Mouse (Mus musculus) right cerebral cortex, postnatal 10 days (tissue): ENCODE measurements around the gene Hnrnpa3.
"Not testable (repeated sequence)": the region's sequence is repeated elsewhere in the genome, so short reads cannot be mapped to it uniquely, and the experiment has no call there.

Experiments
- DNase-seq, 2 experiments: peaks; one replicate each; pipeline ENCODE4 v3.0.0; 2021; ENCODE audit warnings: low spot score in 2 of 2

Gene Hnrnpa3

DNA sequence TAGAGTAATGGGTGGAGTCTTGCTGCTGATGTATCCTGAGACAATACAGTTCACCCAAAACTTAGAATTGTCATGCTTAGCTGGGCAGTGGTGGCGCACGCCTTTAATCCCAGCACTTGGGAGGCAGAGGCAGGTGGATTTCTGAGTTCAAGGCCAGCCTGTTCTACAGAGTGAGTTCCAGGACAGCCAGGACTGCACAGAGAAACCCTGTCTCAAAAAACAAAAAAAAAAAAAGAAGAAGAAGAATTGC is 22.1 kb upstream of the Hnrnpa3 start:
- not testable (repeated sequence) for DNase-seq

DNA sequence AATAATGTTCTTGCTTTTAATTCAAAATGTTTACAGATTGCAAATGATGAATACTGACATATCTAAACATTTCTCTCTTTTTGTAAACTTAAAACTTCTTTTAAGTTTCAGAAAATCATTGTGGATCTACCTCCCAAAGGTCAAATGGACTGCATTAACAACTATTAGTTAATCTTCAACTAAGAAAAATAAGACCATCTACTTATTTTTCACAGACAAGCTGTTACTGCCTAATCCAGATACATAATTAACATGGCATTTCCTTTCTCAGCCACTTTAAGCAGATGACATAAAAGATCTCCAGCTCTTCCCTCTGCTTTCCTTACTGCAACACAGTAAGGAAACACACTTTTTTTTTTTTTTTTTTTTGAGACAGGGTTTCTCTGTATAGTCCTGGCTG is 21.7 kb upstream of the Hnrnpa3 start:
- no peak for DNase-seq

DNA sequence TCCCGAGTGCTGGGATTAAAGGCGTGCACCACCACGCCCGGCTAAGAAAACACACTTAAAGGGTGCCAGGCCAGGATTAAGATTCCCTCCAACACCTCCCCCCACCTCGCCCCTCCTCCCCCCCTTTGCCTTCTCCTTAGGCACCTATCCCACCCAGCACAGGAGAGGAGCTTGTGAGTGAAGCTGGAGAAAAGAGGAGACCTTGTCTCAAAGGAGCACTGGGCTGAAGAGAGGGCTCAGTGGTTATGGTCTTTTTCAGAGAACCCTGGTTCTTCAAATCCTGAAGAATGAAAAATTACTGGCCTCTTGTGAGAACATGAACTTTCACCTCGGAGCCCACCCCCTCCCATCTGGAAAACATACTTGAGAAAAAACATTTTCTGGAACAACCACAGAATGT is 21.2 kb upstream of the Hnrnpa3 start:
- not testable (repeated sequence) for DNase-seq

DNA sequence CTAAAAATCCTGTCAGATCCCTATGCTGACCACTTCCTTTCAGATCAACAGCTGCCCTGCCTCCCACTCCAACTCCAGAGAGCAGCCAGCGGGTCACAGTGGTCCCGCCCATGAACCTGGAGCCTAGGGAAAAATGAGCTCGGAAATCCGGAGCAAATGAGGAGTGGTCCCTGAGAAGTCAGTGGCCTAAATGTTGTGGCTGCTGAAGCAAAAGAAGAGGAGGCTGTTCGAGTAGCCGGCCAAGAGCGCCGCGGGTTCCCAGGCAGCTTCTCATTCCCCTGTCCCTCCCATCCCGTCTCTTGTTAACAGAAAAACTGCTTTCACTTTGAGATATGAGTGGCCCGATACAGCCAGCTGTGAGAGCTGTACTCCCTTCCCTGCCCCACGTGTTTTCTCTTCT is 19.5 kb upstream of the Hnrnpa3 start:
- not testable (repeated sequence) for DNase-seq

DNA sequence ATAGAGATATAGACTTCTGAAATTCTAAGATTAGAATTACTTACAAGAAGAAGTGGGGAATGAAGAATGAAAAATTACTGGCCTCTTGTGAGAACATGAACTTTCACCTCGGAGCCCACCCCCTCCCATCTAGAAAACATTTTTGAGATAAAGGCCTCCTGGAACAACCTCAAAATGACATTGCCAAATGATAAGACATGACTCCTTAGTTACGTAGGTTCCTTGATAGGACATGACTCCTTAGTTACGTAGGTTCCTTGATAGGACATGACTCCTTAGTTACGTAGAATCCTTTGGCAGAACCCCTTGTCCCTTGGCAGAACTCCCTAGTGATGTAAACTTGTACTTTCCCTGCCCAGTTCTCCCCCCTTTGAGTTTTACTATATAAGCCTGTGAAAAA is 16.7 kb upstream of the Hnrnpa3 start:
- DNase-seq: not testable (repeated sequence)

DNA sequence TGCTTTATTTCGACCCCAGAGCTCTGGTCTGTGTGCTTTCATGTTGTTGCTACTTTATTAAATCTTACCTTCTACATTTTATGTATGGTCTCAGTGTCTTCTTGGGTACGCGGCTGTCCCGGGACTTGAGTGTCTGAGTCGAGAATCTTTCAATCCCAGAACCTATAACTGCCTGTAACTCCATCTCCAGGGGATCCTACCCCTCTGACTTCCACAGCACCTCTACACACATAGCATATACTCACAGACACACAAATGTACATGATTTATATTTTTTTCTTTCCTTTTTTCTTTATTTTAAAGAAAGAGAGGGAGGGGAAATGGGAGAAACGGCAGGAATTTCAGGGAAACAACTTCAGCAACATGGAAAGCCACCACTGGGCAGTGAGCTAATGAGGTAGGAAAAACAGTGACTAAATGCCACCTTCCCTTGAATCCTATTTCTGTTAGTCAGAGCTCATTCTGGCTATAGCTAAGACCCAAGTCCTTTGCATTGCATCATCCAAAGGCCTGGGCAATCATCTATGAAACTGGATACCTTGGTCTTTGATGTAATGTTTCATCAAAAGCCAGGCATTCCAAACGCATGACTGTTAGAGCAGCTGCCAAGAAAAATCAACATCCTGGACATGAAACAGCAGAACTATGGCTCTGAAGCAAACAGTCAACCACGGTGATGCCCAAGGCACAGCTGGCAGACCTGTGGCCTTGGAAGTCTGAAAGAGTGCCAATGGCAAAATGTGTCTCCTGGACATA is 16.1 kb upstream of the Hnrnpa3 start:
- DNase-seq: no peak

DNA sequence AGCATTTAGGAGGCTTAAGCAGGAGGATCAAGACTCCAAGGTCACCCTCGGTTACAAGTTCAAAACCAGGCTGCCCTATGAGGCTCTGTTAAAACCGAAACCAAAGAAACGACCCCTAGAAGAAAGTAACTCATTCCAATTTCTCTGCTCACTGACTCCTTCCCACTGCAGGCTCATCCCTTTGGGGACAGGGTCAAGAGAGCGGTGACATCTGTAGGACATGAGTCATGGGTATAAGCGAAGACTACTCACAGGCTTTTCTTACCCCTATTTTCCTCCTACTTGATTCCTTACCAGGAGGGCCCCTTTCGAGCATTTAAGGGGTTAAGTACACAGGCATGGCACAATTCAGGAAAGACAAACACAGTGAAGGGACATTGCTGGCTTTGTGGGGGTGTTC is 15.1 kb upstream of the Hnrnpa3 start:
- no peak for DNase-seq

DNA sequence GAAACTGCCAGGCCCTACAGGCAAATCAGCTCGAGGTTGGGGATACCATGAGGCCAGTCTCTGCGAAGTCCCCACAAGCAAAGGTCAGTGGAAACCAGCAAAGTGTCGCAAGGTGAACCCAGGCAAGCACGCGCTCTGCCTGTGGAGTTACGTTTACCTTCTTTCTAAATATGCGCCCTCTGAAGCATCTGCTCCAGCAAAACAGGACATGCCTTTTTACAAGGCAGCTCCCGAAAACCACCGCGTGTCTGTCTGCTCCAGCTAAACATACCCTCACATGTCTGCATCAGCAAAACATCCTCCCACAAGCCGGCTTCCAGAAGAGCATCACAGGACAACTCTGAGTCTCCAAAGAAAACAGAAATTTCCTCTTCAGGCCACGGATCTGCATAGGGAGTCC is 13.8 kb upstream of the Hnrnpa3 start:
- no peak for DNase-seq

DNA sequence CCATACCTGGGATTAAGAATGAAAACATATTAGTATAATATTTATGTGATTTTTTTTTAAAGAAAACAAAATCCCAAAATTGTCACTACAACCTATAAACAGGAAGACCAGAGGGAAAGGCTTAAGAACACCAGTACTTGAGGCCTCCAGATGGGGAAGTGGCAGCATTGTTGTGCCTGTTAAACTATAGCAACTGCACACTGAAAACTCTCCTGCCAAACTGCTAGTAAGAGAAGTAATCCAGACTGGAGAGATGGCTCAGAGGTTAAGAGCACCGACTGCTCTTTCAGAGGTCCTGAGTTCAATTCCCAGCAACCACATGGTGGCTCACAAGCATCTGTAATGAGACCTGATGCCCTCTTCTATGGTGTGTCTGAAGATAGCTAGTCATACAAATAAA is 8.6 kb upstream of the Hnrnpa3 start:
- no peak for DNase-seq

DNA sequence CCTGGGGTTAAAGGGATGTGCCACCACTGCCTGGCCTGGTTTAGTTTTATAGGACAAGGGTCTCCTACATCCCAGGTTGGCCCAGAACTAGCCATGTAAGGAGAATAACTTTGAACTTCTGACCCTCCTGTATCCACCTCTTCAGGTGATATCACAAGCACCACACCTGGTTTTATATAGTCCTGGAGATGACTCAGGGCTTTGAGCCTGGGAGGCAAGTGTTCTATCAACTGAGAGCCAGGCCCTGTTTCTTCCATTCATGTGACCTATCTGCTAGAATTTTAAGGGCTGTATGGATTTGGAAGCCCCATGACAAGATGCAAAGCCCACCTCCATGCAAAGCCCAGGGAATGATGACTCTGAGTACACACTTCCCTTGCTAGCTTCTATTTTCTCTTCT is 5.9 kb upstream of the Hnrnpa3 start:
- no peak for DNase-seq

DNA sequence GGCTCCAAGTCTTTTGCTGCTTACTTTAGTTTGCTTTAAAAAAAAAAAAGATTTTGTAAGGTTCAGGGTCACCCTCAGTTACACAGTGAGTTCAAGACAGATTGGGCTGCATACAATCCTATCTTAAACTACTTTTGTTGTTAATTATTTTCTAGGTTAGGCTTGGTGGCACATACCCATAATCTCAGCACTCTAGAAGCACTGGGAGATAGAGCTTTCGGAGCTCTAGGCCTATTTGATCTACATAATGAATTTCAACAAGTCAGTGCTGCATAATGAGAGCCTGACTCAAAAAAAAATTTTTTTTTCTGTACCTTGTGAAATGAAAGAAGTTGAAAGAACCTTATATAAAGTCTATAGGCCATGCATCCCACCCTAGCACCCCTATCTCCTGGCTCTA is 4.4 kb upstream of the Hnrnpa3 start:
- DNase-seq: no peak

DNA sequence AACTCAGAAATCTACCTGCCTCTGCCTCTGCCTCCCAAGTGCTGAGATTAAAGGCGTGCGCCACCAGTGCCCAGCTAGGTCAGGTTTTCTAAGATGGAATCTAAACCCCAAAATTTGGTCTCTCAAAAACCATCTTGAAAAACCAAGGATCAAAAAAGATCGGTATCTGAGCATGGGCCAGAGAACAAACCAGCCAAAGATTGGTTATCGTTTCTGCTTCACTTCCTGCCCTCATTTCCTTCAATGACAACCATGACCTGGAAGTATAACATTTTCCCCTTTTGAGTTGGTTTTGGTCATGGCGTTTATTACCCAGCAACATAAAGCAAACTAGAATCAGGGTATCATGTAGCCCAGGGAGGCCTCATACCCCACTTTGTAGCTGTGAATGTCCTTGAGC is 2.1 kb upstream of the Hnrnpa3 start:
- DNase-seq: no peak

DNA sequence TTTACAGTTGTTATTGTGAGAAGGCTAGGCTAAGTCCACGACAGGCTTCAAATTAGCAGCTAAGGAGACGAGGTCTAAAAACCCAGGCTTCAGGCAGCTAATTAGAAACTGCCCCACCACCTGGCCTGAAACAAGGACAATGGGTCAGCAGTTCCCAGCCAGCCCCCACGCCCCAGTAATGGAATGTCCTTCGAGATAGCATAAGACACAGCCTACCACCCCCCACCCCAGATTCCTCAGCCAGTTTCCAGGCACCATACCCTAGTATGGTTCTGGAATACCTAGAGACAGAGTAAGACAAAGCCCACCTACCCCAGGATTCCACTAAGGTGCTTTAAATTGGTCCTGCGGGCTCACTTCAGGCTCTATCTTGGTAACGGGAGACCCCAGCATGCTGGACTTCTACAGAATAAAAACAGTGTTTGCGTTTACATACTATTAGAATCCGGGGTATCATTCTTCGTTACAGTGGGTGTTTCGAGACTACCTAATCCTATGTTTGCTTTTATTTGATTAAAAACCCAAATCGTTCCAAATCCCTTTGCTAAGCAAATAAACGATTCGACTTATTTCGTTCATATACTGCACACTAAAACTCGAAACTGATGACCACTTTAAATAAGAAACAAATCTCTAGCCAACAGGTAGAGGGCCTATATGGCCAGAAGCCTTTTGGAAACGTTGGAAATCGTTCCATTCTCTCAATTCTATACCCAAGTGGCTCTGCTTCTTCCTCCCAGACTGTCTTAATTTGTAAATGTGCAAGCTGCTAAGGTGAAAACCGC is 962 bp upstream of the Hnrnpa3 start:
- DNase-seq: peak in 1 of 2 experiments; percentile 43

DNA sequence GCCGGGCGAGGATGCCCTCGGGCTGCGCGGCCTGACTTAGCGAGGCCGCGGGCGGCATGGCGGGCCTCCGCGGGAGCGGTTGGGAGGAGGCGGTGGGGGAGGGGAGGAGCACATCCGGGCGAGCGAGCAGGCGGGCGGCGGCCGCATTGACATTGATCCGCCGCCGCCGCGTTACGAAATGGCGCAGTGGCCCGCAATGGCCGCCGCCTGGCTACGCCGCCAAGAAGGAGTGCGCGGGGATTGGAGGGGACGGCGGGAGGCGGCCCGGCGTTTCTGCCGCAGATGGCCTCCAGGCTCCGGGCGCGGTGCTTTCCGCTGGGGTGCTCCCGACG is 534 bp downstream of the Hnrnpa3 start:
- peak; percentile 94 to 96 for DNase-seq

DNA sequence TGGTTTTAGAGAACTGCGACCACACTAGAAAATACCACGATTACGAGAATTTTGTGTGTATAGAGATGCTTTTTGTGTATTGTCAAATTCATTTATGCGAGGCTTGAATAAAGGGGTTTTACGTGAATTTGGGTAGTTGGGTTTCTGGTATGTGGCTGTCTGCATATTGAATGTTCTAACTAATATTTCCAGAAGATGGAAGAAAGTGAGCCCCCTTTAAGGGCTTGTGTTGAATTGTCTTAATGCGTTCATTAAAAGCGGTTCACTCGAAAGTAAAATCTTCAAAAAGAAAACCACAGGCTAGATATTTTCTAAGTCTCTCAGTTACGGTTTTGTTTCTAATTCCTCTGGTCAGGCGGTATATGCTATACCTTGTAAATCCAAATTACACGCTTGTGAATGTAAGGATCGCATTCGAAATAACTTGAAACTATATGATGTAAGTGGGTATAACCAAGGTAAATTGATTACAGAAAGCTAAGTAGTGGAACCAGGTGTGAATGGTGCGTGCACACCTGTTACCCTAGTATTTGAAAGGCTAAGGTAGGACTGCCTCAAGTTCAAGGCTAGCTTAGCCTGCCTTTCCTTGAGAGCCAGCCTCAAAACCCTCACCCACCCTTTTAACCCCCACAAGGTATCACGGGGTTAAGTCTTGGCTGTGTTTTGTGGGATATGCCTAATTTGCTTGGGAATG is 1.3 kb downstream of the Hnrnpa3 start:
- DNase-seq: no peak

DNA sequence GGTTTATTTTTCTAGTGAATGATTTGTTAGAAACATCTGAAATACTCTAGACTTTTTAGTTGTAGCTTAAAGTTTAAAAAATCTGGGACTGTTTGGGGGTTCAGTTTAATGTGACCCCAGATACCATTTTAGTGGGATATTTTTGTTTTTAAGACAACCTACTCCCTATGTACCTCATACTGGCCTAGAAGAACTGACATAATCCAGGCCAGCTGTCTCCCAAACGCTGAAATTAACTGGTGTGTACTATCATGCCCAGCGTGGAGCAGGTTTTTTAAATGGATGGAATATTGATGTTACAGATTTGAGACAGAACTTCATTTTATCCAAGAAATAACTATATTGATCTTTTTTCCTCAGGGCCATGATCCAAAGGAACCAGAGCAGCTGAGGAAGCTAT is 2.0 kb downstream of the Hnrnpa3 start:
- no peak for DNase-seq

DNA sequence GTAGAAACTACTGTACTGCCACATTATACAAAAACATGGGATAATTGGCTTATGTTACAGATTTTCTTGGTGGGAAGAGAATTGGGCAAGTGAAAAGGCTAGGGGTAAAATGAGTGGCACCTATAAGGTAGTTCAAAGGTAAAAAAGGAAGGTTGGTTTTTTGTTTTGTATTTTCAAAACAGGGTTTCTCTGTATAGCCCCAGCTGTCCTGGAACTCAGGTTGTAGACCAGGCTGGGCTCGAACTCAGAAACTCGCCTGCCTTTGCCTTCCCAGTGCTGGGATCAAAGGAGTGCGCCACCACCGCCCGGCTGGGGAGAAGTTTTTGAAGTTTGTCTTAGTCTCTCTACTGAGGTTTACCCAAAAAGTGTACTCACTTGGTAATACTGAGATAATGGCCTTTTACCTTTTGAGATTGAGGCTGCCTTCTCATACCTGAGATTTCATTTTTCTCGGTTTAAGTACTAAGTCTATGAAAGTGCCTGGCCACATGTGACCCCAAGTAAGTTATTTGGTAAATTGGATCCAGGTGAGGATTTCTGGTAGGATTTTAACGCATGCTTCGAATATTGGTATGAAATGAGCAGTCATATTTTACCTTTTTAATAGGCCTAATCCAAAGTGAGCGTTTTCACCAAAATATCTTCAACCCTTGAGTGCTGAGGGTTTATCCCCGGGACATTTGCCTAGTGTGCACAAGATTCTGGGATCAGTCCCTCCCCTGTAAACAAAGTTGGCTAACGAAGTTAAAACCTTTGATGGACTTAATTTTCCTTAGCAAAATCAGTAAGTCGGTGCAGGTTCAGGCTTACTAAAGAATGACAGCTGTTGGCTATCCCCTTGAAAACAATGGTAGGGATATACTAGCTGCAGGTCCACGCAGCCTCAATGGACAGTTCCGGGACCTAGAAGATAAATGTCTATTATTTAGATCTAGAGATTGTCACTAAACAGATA is 10.7 kb downstream of the Hnrnpa3 start:
- no peak for DNase-seq

DNA sequence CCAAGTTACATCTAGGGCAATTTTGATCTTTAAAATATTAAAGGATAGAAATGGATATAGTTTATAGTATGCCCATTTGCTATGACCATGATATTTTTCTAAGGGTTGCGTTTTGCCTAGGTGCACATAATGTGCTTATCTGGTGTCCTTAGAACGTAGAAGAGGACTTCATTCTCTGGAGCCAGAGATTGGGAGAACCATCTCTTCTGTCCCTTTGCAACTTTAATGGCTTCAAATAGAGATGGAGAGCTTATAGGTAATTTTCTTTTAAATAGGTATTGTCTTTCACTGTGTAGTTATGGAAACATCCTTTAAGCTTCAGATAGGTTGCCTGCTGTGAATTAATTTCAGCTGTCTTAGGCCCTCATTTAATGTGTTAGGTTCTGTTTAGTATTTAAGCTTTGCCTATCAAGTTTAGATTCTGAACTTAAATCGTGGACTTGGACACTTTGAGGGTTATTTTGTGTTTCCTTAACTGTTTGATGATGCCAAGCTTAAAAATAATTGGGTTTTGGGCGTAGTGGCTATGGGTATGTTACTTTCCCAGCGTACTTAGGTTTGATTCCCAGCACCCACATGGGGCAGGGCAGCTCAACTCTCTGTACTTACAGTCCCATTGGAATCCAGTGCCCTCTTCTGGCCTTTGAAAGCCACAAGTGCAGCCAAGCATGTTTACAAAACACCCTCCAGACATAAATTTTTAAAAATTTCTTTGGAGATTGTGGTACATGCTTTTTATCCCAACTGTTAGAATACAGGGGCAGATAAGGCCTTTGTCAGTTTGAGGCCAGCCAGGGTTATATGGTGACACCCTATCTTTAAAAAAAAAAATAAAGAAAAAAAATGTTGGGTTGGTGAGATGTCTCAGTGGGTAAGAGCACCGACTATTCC is 11.6 kb downstream of the Hnrnpa3 start:
- no peak for DNase-seq

DNA sequence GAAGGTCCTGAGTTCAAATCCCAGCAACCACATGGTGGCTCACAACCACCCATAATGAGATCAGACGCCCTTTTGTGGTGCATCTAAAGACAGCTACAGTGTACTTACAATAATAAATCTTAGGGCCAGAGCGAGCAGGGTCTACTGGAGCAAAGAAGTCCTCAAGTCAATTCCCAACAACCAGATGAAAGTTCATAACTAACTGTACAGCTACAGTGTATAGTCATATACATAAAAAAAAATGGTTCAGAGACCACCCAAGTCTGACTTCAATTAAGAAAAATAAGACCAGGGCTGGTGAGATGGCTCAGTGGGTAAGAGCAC is 12.2 kb downstream of the Hnrnpa3 start:
- DNase-seq: no peak

DNA sequence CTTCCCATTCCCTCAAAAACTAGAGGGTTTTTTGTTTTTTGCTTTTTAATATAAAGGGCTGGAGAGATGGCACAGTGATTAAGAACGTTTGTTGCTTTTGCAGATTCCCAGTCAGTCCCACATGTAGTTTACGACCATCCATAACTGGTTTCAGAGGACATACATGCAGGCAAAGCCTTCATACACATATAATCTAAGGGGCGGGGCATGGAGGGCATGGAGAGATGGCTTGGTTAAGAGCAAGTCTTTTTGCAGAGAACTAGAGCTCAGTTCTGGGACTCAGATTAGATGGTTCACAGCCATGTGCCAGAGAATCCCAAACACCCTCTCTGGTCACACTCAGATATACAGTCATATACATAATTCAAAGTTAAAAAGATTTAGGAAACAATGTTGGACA is 13.5 kb downstream of the Hnrnpa3 start:
- no peak for DNase-seq

DNA sequence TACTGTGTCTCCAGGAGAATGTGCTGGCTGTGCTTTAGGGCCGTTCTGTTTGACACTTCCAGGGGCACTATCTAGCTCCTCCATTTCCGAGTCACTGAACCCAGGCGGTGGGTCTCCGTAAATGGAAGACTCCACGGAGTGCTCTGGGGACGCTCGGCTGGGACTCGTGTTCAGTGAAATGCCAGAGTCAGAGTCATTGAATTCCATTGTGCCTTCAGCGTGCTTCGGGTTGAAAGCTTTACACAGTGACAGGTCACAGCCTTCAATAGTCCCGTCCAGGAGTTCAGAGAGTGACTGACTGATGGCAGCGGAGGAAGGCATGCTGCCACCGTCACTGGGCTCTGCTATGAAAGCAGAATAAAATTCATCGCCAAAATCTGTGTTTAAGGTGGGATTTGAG is 17.5 kb downstream of the Hnrnpa3 start:
- no peak for DNase-seq
